In genomic region chr17:24414230-24414976, GRCm38 (mm10) we compare ENCODE assay signal across 8 mouse cellular contexts. TPM values are rescaled to one million over a fixed set of nuclear protein-coding genes. Genes with fewer than 3 reads are reported as not detected.
DNase-seq lines count a peak whose midpoint lies in the region; ATAC-seq and TF ChIP-seq lines count a peak whose summit lies in the region.

TSS of gene Rnps1 (plus strand) at chr17:24414565.

- H3K9ac ChIP-seq in CH12.LX (ENCODE audit: insufficient read depth, low read depth), result peak within 1 kb of the TSS; percentile 92
- peak within 1 kb of the TSS; percentile 90 for H3K9ac ChIP-seq in forebrain, embryonic 11.5 days (ENCODE audit: low read length)
- H3K9ac ChIP-seq in heart, embryonic 16.5 days (ENCODE audit: low read length), result peak within 1 kb of the TSS; percentile 88
- peak within 1 kb of the TSS; percentile 86 for H3K9ac ChIP-seq in liver, embryonic 15.5 days
- H3K9ac ChIP-seq in neural tube, embryonic 12.5 days, result peak within 1 kb of the TSS; percentile 90

- H3K79me2 ChIP-seq in CH12.LX (replicated peaks; ENCODE audit: control insufficient read depth, extremely low read depth, insufficient read depth, poor library complexity, severe bottlenecking), result peaks cover 47% of the 10 kb centered on the region

- H3K4me1 ChIP-seq in CH12.LX (ENCODE audit: control insufficient read depth in 1 of 2, insufficient read depth in 2 of 2), result peaks cover 3 to 46% of the 10 kb centered on the region in 2 experiments; a peak in 2 of 4 replicates
- H3K4me1 ChIP-seq in forebrain, embryonic 11.5 days (replicated peaks; ENCODE audit: control insufficient read depth, insufficient read depth, low read length), result peaks cover 2% of the 10 kb centered on the region; the same call in 1 of the 2 replicates
- H3K4me1 ChIP-seq in heart, embryonic 16.5 days (ENCODE audit: control insufficient read depth, insufficient read depth, low read length), result peaks cover 22% of the 10 kb centered on the region
- H3K4me1 ChIP-seq in liver, embryonic 15.5 days (replicated peaks), result peaks cover 47% of the 10 kb centered on the region
- peaks cover 21% of the 10 kb centered on the region for H3K4me1 ChIP-seq in neural tube, embryonic 12.5 days

- no peak for TF ChIP-seq RAD21 in CH12.LX (IDR thresholded peaks at IDR 0.05; ENCODE audit: low read depth, low read length)

- under 1% methylated on average over 62 of the region's 64 CpGs for WGBS in forebrain, embryonic 11.5 days
- under 1% methylated on average over 64 of the region's 64 CpGs for WGBS in heart, embryonic 16.5 days
- WGBS in liver, embryonic 15.5 days (ENCODE audit: insufficient replicate concordance), result under 1% methylated on average over 64 of the region's 64 CpGs
- WGBS in neural tube, embryonic 12.5 days, result under 1% methylated on average over 64 of the region's 64 CpGs

- TF ChIP-seq CTCF in CH12.LX (conservative IDR thresholded peaks at IDR 0.05 in 1 of 2, IDR thresholded peaks at IDR 0.05 in 1 of 2; ENCODE audit: low read depth in 2 of 2, low read length in 2 of 2), result no peak

- peak; percentile 93 for TF ChIP-seq POLR2A in CH12.LX (IDR thresholded peaks at IDR 0.05; ENCODE audit: low read depth, low read length)

- no peaks in the 10 kb centered on the region for H3K27me3 ChIP-seq in CH12.LX (replicated peaks)
- H3K27me3 ChIP-seq in forebrain, embryonic 11.5 days (ENCODE audit: control insufficient read depth, insufficient read depth, low read length), result no peaks in the 10 kb centered on the region
- H3K27me3 ChIP-seq in heart, embryonic 16.5 days (ENCODE audit: control insufficient read depth, insufficient read depth, low read length), result no peaks in the 10 kb centered on the region
- H3K27me3 ChIP-seq in liver, embryonic 15.5 days, result no peaks in the 10 kb centered on the region
- no peaks in the 10 kb centered on the region for H3K27me3 ChIP-seq in neural tube, embryonic 12.5 days (replicated peaks)

- peaks cover 36 to 64% of the 10 kb centered on the region in 2 experiments for H3K36me3 ChIP-seq in CH12.LX (replicated peaks in 1 of 2; ENCODE audit: control insufficient read depth in 1 of 2, insufficient read depth in 1 of 2, low read length in 1 of 2)
- H3K36me3 ChIP-seq in forebrain, embryonic 11.5 days (ENCODE audit: control insufficient read depth, insufficient read depth, low read length), result peaks cover 6% of the 10 kb centered on the region; the same call in 1 of the 2 replicates
- H3K36me3 ChIP-seq in heart, embryonic 16.5 days (ENCODE audit: control insufficient read depth, insufficient read depth), result peaks cover 30% of the 10 kb centered on the region
- H3K36me3 ChIP-seq in liver, embryonic 15.5 days (replicated peaks), result peaks cover 65% of the 10 kb centered on the region
- peaks cover 48% of the 10 kb centered on the region for H3K36me3 ChIP-seq in neural tube, embryonic 12.5 days

- no peak for TF ChIP-seq EP300 in CH12.LX (IDR thresholded peaks at IDR 0.05; ENCODE audit: low read length)

- H3K27ac ChIP-seq in CH12.LX (ENCODE audit: insufficient read depth, low read depth), result peak within 1 kb of the TSS; percentile 78
- H3K27ac ChIP-seq in forebrain, embryonic 11.5 days (ENCODE audit: low read depth, low read length), result peak within 1 kb of the TSS; percentile 85
- peak within 1 kb of the TSS; percentile 88 for H3K27ac ChIP-seq in heart, embryonic 16.5 days (ENCODE audit: low read length)
- H3K27ac ChIP-seq in liver, embryonic 15.5 days (replicated peaks), result peak within 1 kb of the TSS; percentile 98
- peak within 1 kb of the TSS; percentile 82 for H3K27ac ChIP-seq in neural tube, embryonic 12.5 days

- in situ Hi-C loops in CH12.LX (cut with MboI; ENCODE audit: low pct_ligation_motif_present, low pct_unique_long_range_greater_than_20kb, low sequenced_read_pairs), result no loop called here

- no peaks in the 10 kb centered on the region for H3K9me3 ChIP-seq in CH12.LX (replicated peaks; ENCODE audit: low read length)
- no peaks in the 10 kb centered on the region for H3K9me3 ChIP-seq in forebrain, embryonic 11.5 days (ENCODE audit: control insufficient read depth, low read length)
- no peaks in the 10 kb centered on the region for H3K9me3 ChIP-seq in heart, embryonic 16.5 days (replicated peaks; ENCODE audit: control insufficient read depth, low read length)
- H3K9me3 ChIP-seq in liver, embryonic 15.5 days (replicated peaks), result no peaks in the 10 kb centered on the region
- no peaks in the 10 kb centered on the region for H3K9me3 ChIP-seq in neural tube, embryonic 12.5 days

- peak; percentile 93 for ATAC-seq in forebrain, embryonic 11.5 days (replicated peaks; ENCODE audit: low FRiP score)
- peak; percentile 93 for ATAC-seq in heart, embryonic 16.5 days (replicated peaks; ENCODE audit: extremely low read depth, insufficient read depth, low FRiP score)
- peak; percentile 87 for ATAC-seq in liver, embryonic 15.5 days (ENCODE audit: insufficient read depth)
- ATAC-seq in neural tube, embryonic 12.5 days (ENCODE audit: low FRiP score, low read depth), result peak; percentile 96

- DNase-seq in CH12.LX (ENCODE audit: extremely low read depth), result peak; percentile 99
- DNase-seq in c-Kit-positive CD71-positive TER-119-negative erythroid progenitor cells, embryonic 14.5 days (ENCODE audit: low read depth), result peak; percentile 99
- peak; percentile 100 for DNase-seq in forebrain, embryonic 11.5 days (ENCODE audit: low spot score)
- DNase-seq in kidney, postnatal 36 days, result peak; percentile 96 to 97
- DNase-seq in telencephalon, adult 2 months (ENCODE audit: low read depth, low spot score), result peak; percentile 98

- peak within 1 kb of the TSS; percentile 98 for H3K4me2 ChIP-seq in CH12.LX (ENCODE audit: insufficient read depth, low read depth, poor library complexity, severe bottlenecking)
- H3K4me2 ChIP-seq in forebrain, embryonic 11.5 days (ENCODE audit: low read depth, low read length, severe bottlenecking), result peak within 1 kb of the TSS; percentile 92
- peak within 1 kb of the TSS; percentile 88 for H3K4me2 ChIP-seq in heart, embryonic 16.5 days (ENCODE audit: low read depth, low read length)
- peak within 1 kb of the TSS; percentile 79 for H3K4me2 ChIP-seq in liver, embryonic 15.5 days
- peak within 1 kb of the TSS; percentile 96 for H3K4me2 ChIP-seq in neural tube, embryonic 12.5 days (replicated peaks)

- dilution Hi-C loops in CH12.LX (cut with MboI; ENCODE audit: extremely low pct_ligation_motif_present, extremely low pct_unique_long_range_greater_than_20kb, low sequenced_read_pairs), result no loop called here

- H3K4me3 ChIP-seq in CH12.LX (replicated peaks in 1 of 3; ENCODE audit: low read depth in 2 of 3, low read length in 2 of 3, poor library complexity in 1 of 3), result peak within 1 kb of the TSS; percentile 80 to 99 (median 86)
- peak within 1 kb of the TSS; percentile 88 for H3K4me3 ChIP-seq in forebrain, embryonic 11.5 days (ENCODE audit: low read depth, low read length)
- peak within 1 kb of the TSS; percentile 77 for H3K4me3 ChIP-seq in heart, embryonic 16.5 days (ENCODE audit: low read length)
- peak within 1 kb of the TSS; percentile 90 for H3K4me3 ChIP-seq in liver, embryonic 15.5 days (replicated peaks)
- peak within 1 kb of the TSS; percentile 89 for H3K4me3 ChIP-seq in neural tube, embryonic 12.5 days

TF ChIP-seq in CH12.LX, 34 proteins besides CTCF, POLR2A, EP300 and RAD21 (continues in another document):
- TF ChIP-seq IRF4 (IDR thresholded peaks at IDR 0.05; ENCODE audit: low read depth, low read length), result peak; percentile 75
- peak; percentile 87 for TF ChIP-seq MAX (IDR thresholded peaks at IDR 0.05; ENCODE audit: low read length)
- peak; percentile 81 for TF ChIP-seq SIN3A (IDR thresholded peaks at IDR 0.05; ENCODE audit: low read length)
- TF ChIP-seq E2F4 (IDR thresholded peaks at IDR 0.05; ENCODE audit: insufficient replicate concordance, low read depth, low read length), result peak; percentile 94; the same call in 1 of the 2 replicates
- no peak for TF ChIP-seq BHLHE40 (IDR thresholded peaks at IDR 0.05; ENCODE audit: low read depth, low read length)
- TF ChIP-seq ELF1 (IDR thresholded peaks at IDR 0.05; ENCODE audit: low read depth, low read length), result peak; percentile 83
- no peak for TF ChIP-seq USF2 (conservative IDR thresholded peaks at IDR 0.05; ENCODE audit: low read depth, low read length)
- peak; percentile 98 for TF ChIP-seq MYC (IDR thresholded peaks at IDR 0.05; ENCODE audit: low read depth, low read length)
- TF ChIP-seq USF1 (IDR thresholded peaks at IDR 0.05; ENCODE audit: low read depth, low read length), result no peak
- TF ChIP-seq NRF1 (IDR thresholded peaks at IDR 0.05; ENCODE audit: low read depth, low read length), result peak; percentile 73
- no peak for TF ChIP-seq MAFK (IDR thresholded peaks at IDR 0.05; ENCODE audit: insufficient replicate concordance, low read length)
- no peak for TF ChIP-seq ETS1 (conservative IDR thresholded peaks at IDR 0.05; ENCODE audit: low read depth, low read length)
- no peak for TF ChIP-seq ZNF384 (IDR thresholded peaks at IDR 0.05; ENCODE audit: low read depth, low read length)
- TF ChIP-seq KAT2A (IDR thresholded peaks at IDR 0.05; ENCODE audit: insufficient replicate concordance, low read length), result peak; percentile 97
- TF ChIP-seq JUN (IDR thresholded peaks at IDR 0.05; ENCODE audit: insufficient read depth, low read depth, low read length), result no peak
- 0 out of 2 replicates have a peak, but pooled peaks have one; percentile 13 for TF ChIP-seq GABPA (IDR thresholded peaks at IDR 0.05; ENCODE audit: insufficient replicate concordance, low read depth, low read length)
- no peak for TF ChIP-seq JUND (conservative IDR thresholded peaks at IDR 0.05; ENCODE audit: low read depth, low read length)
- peak; percentile 89 for TF ChIP-seq NELFE (IDR thresholded peaks at IDR 0.05; ENCODE audit: low read depth, low read length)
- no peak for TF ChIP-seq PAX5 (IDR thresholded peaks at IDR 0.05; ENCODE audit: low read length)
- TF ChIP-seq MAZ (IDR thresholded peaks at IDR 0.05; ENCODE audit: low read depth, low read length), result peak; percentile 77
- TF ChIP-seq ZKSCAN1 (IDR thresholded peaks at IDR 0.05; ENCODE audit: borderline replicate concordance, low read depth, low read length), result no peak
- no peak for TF ChIP-seq CHD1 (IDR thresholded peaks at IDR 0.05; ENCODE audit: low read depth, low read length)
- peak; percentile 79 for TF ChIP-seq TCF12 (IDR thresholded peaks at IDR 0.05; ENCODE audit: low read depth, low read length)
- TF ChIP-seq ZC3H11A (IDR thresholded peaks at IDR 0.05; ENCODE audit: low read depth, low read length), result no peak

RNA-seq across cellular contexts. Expression of gene Rnps1, which starts in this region (rescaled TPM):
- total RNA-seq in CH12.LX (2012; rRNA removed) (160 and 186 TPM in 2 replicates), CH12.LX (2014; rRNA removed) (288 and 302 TPM in 2 replicates)
- polyA plus RNA-seq in CH12.LX (2012; ENCODE audit: insufficient read length, low read depth), result 252 and 255 TPM in 2 replicates
- 441 and 443 TPM in 2 replicates for polyA plus RNA-seq in forebrain, embryonic 11.5 days (2014; fragmentation: Nextera tagmentation; extraction: Ambion mirVana)
- 211 and 215 TPM in 2 replicates for polyA plus RNA-seq in heart, embryonic 16.5 days (2015; fragmentation: Nextera tagmentation; extraction: Ambion mirVana)
- polyA plus RNA-seq in liver, embryonic 15.5 days (2015; fragmentation: Nextera tagmentation; extraction: Ambion mirVana), result 109 and 113 TPM in 2 replicates
- 333 and 341 TPM in 2 replicates for polyA plus RNA-seq in neural tube, embryonic 12.5 days (2016; fragmentation: Nextera tagmentation; extraction: Ambion mirVana)

Comparison
In these comparisons a context has a peak if more than half of its experiments do, and no peak if none do; other contexts are left out.
1. Peak in every context shown above with its lines: DNase-seq, ATAC-seq, H3K4me3 ChIP-seq and H3K27ac ChIP-seq.